Comparison of ENCODE assay signal across 8 mouse cellular contexts in genomic region chr5:72816960-72817359, GRCm38 (mm10). TPM values are rescaled to one million over a fixed set of nuclear protein-coding genes. Genes with fewer than 3 reads are reported as not detected.
DNase-seq lines count a peak whose midpoint lies in the region; ATAC-seq and TF ChIP-seq lines count a peak whose summit lies in the region.
"Not testable (repeated sequence)": the region's sequence is repeated elsewhere in the genome, so short reads cannot be mapped to it uniquely, and the experiment has no call there.

No protein-coding gene starts in this region.

- H3K4me2 ChIP-seq in hindbrain, embryonic 13.5 days: 0 out of 2 replicates have a peak overlapping the region, but pooled peaks have one; percentile 1

- DNase-seq in embryo, embryonic 11 days: peak; percentile 61
- peak; percentile 43 for DNase-seq in kidney, adult 9 months
- DNase-seq in kidney, postnatal 36 days: peak; percentile 28 to 33
- peak; percentile 26 for DNase-seq in mesoderm, embryonic 11.5 days (ENCODE audit: low read depth, low spot score)
- DNase-seq in neural tube, embryonic 10.5 days (ENCODE audit: extremely low spot score, low spot score): peak; percentile 49
- not testable (repeated sequence) for DNase-seq in spleen, adult 2 months (ENCODE audit: low read depth in 1 of 2, low spot score in 2 of 2)

- 0 out of 2 replicates have a peak, but pooled peaks have one; percentile 47 for ATAC-seq in hindbrain, embryonic 13.5 days (ENCODE audit: low FRiP score)

- not testable (repeated sequence) for H3K4me1 ChIP-seq in bone marrow, adult 2 months (ENCODE audit: control insufficient read depth, insufficient read depth, low read length)
- H3K4me1 ChIP-seq in hindbrain, embryonic 13.5 days (replicated peaks): peaks cover 14% of the 10 kb centered on the region
- peaks cover 42% of the 10 kb centered on the region for H3K4me1 ChIP-seq in spleen, adult 2 months (ENCODE audit: control insufficient read depth, insufficient read depth, insufficient read length)

- 78% methylated on average over 7 of the region's 7 CpGs for WGBS in bone marrow, adult 2 months
- WGBS in hindbrain, embryonic 13.5 days: 55% methylated on average over 7 of the region's 7 CpGs
- WGBS in spleen, adult 2 months: 80% methylated on average over 7 of the region's 7 CpGs

- not testable (repeated sequence) for TF ChIP-seq POLR2A in bone marrow, adult 2 months (IDR thresholded peaks at IDR 0.05; ENCODE audit: borderline replicate concordance, control insufficient read depth, low read depth, low read length); spleen, adult 2 months (IDR thresholded peaks at IDR 0.05; ENCODE audit: low read depth, low read length)

- H3K27ac ChIP-seq in bone marrow, adult 2 months (ENCODE audit: control insufficient read depth, insufficient read depth, low read depth, low read length, poor library complexity): 0 out of 2 replicates have a peak overlapping the region, but pooled peaks have one; percentile 2
- H3K27ac ChIP-seq in hindbrain, embryonic 13.5 days: 0 out of 2 replicates have a peak overlapping the region, but pooled peaks have one; percentile 23
- peak overlapping the region; percentile 55; the same call in 1 of the 2 replicates for H3K27ac ChIP-seq in spleen, adult 2 months (ENCODE audit: insufficient read depth, low read length)

- H3K27me3 ChIP-seq in hindbrain, embryonic 13.5 days; spleen, adult 2 months (ENCODE audit: control insufficient read depth, insufficient read depth, low read length): not testable (repeated sequence)

- not testable (repeated sequence) for H3K9me3 ChIP-seq in hindbrain, embryonic 13.5 days

- TF ChIP-seq CTCF in bone marrow, adult 2 months (IDR thresholded peaks at IDR 0.05; ENCODE audit: control insufficient read depth, insufficient read depth, low read length); spleen, adult 2 months (IDR thresholded peaks at IDR 0.05; ENCODE audit: extremely low read depth, insufficient read depth, insufficient read length, insufficient replicate concordance): not testable (repeated sequence)

- H3K4me3 ChIP-seq in bone marrow, adult 2 months (replicated peaks; ENCODE audit: control insufficient read depth, low read depth, low read length); hindbrain, embryonic 13.5 days; spleen, adult 2 months (ENCODE audit: extremely low read depth, insufficient read depth, insufficient read length): not testable (repeated sequence)

- not testable (repeated sequence) for H3K9ac ChIP-seq in hindbrain, embryonic 13.5 days

- not testable (repeated sequence) for H3K36me3 ChIP-seq in hindbrain, embryonic 13.5 days; spleen, adult 2 months (ENCODE audit: control insufficient read depth, insufficient read depth, low read length)

RNA-seq across cellular contexts. Expression of gene Tec, which starts 51.3 kb away (rescaled TPM):
- 16.8 and 39.4 TPM in 2 replicates for polyA plus RNA-seq in bone marrow, adult 2 months (2011; ENCODE audit: insufficient read depth, insufficient read length, low replicate concordance, missing spikeins)
- 7.0 and 9.8 TPM in 2 replicates for polyA plus RNA-seq in hindbrain, embryonic 13.5 days (2015; fragmentation: Nextera tagmentation; extraction: Ambion mirVana)
- polyA plus RNA-seq in spleen, adult 2 months (2012; rRNA removed): 12.2 and 12.5 TPM in 2 replicates

Comparison
In these comparisons a context has a peak if more than half of its experiments do, and no peak if none do; other contexts are left out.
1. H3K27ac ChIP-seq: peak in every context shown above with its lines; median percentile 55 in spleen, adult 2 months; 23 in hindbrain, embryonic 13.5 days; 2 in bone marrow, adult 2 months.